Mouse (Mus musculus): ENCODE measurements around the gene Gpr107. TPM values are rescaled to one million over a fixed set of nuclear protein-coding genes. Genes with fewer than 3 reads are reported as not detected.

Gpr107 gene
- polyA plus RNA-seq, 1 experiment, result 35.2 TPM

DNA sequence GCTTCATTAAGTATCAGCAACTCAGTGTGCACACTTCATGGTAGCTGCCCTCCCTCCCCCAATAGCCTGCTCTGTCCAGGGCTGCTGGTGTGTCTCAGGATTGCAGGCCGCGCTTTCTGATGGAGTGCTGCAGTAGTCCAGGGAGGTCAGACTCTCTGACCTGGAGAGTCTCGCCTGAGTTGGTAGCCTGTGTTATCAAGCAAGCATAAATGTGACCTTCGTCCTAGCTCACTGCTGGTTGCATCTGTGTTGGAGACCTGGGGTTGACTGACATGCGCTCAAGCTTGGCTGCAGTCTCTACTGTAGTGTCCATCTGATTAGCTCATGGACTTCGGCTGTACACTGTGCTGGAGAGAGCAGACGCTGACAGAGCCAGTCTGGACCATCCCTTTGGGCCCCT, 49.7 kb downstream of the Gpr107 start:
- no peak overlapping the region for H3K4me3 ChIP-seq
- H3K4me2 ChIP-seq (ENCODE audit: low read depth), result no peak overlapping the region
- peaks cover 7% of the 10 kb centered on the region for H3K36me3 ChIP-seq (ENCODE audit: control insufficient read depth, insufficient read depth)
- no peaks in the 10 kb centered on the region for H3K79me2 ChIP-seq (ENCODE audit: control insufficient read depth, insufficient read depth)
- no peak overlapping the region for H3ac ChIP-seq (ENCODE audit: control insufficient read depth, insufficient read length)
- TF ChIP-seq SRF (IDR thresholded peaks at IDR 0.05; ENCODE audit: control insufficient read depth, insufficient read length, low read depth) (no peak), POLR2AphosphoS2 (IDR thresholded peaks at IDR 0.05; ENCODE audit: insufficient read length, low read depth) (peak; percentile 17), TCF12 (IDR thresholded peaks at IDR 0.05; ENCODE audit: insufficient read depth, poor library complexity, severe bottlenecking) (no peak), MYOD1 (IDR thresholded peaks at IDR 0.05; ENCODE audit: control insufficient read depth in 1 of 3, insufficient read length in 2 of 3, low read depth in 2 of 3) (no peak), CEBPB (IDR thresholded peaks at IDR 0.05; ENCODE audit: insufficient read depth, poor library complexity, severe bottlenecking) (no peak), MAX (IDR thresholded peaks at IDR 0.05; ENCODE audit: low read depth) (no peak)
- no peaks in the 10 kb centered on the region for H3K27me3 ChIP-seq (ENCODE audit: control insufficient read depth, insufficient read depth, insufficient read length)

DNA sequence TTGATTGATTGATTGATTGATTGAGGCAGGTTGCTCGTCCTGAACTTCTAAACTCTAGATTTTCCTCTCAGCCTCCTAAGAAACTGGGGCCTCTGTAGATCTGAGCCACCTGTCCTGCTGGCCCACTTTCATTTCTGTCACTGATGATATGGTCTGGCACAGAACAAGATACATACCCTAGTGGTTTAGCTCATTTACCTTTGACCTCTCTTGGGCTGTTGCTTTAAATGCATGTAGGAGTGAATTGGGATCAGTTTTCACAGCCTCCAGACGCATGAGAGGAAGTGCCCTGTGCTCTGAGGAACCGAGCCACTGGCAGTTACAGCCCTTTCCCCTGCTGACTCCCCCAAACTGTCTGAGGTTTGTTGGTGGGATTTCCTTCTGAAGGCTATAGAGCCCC, 50.2 kb downstream of the Gpr107 start:
- Histone ChIP-seq H3K4me2 (ENCODE audit: low read depth) (no peak overlapping the region), H3ac (ENCODE audit: control insufficient read depth, insufficient read length) (no peak overlapping the region), H3K79me2 (ENCODE audit: control insufficient read depth, insufficient read depth) (no peaks in the 10 kb centered on the region), H3K4me3 (no peak overlapping the region), H3K36me3 (ENCODE audit: control insufficient read depth, insufficient read depth) (peaks cover 7% of the 10 kb centered on the region), H3K27me3 (ENCODE audit: control insufficient read depth, insufficient read depth, insufficient read length) (no peaks in the 10 kb centered on the region)
- no peak for TF ChIP-seq SRF (IDR thresholded peaks at IDR 0.05; ENCODE audit: control insufficient read depth, insufficient read length, low read depth)
- TF ChIP-seq TCF12 (IDR thresholded peaks at IDR 0.05; ENCODE audit: insufficient read depth, poor library complexity, severe bottlenecking), result no peak
- TF ChIP-seq POLR2A (IDR thresholded peaks at IDR 0.05; ENCODE audit: insufficient read length, low read depth), result no peak
- TF ChIP-seq E2F4 (IDR thresholded peaks at IDR 0.05; ENCODE audit: insufficient read depth), result no peak
- peak in 1 of 3 experiments; percentile 33 for TF ChIP-seq MYOD1 (IDR thresholded peaks at IDR 0.05; ENCODE audit: control insufficient read depth in 1 of 3, insufficient read length in 2 of 3, low read depth in 2 of 3)

GRCm38 (mm10) chr2:31202956-31203355, 50.8 kb downstream of the Gpr107 start:
- Histone ChIP-seq H3K4me2 (ENCODE audit: low read depth) (no peak overlapping the region), H3ac (ENCODE audit: control insufficient read depth, insufficient read length) (no peak overlapping the region), H3K36me3 (ENCODE audit: control insufficient read depth, insufficient read depth) (peaks cover 7% of the 10 kb centered on the region), H3K27me3 (ENCODE audit: control insufficient read depth, insufficient read depth, insufficient read length) (no peaks in the 10 kb centered on the region), H3K79me2 (ENCODE audit: control insufficient read depth, insufficient read depth) (no peaks in the 10 kb centered on the region), H3K4me3 (no peak overlapping the region)
- TF ChIP-seq MYOG (IDR thresholded peaks at IDR 0.05; ENCODE audit: control insufficient read depth in 1 of 3, insufficient read depth in 1 of 3, insufficient read length in 2 of 3, low read depth in 2 of 3) (no peak), SRF (IDR thresholded peaks at IDR 0.05; ENCODE audit: control insufficient read depth, insufficient read length, low read depth) (no peak), E2F4 (IDR thresholded peaks at IDR 0.05; ENCODE audit: insufficient read depth) (no peak), USF1 (IDR thresholded peaks at IDR 0.05; ENCODE audit: low read depth) (no peak), TCF12 (IDR thresholded peaks at IDR 0.05; ENCODE audit: insufficient read depth, poor library complexity, severe bottlenecking) (no peak), REST (IDR thresholded peaks at IDR 0.05; ENCODE audit: insufficient read depth, insufficient read length) (no peak), MYOD1 (IDR thresholded peaks at IDR 0.05; ENCODE audit: control insufficient read depth in 1 of 3, insufficient read length in 2 of 3, low read depth in 2 of 3) (no peak), POLR2AphosphoS2 (IDR thresholded peaks at IDR 0.05; ENCODE audit: insufficient read length, low read depth) (no peak), MAX (IDR thresholded peaks at IDR 0.05; ENCODE audit: low read depth) (no peak), POLR2A (IDR thresholded peaks at IDR 0.05; ENCODE audit: insufficient read length, low read depth) (no peak), CEBPB (IDR thresholded peaks at IDR 0.05; ENCODE audit: insufficient read depth, poor library complexity, severe bottlenecking) (no peak), TCF3 (IDR thresholded peaks at IDR 0.05; ENCODE audit: insufficient read length, low read depth) (no peak)

DNA sequence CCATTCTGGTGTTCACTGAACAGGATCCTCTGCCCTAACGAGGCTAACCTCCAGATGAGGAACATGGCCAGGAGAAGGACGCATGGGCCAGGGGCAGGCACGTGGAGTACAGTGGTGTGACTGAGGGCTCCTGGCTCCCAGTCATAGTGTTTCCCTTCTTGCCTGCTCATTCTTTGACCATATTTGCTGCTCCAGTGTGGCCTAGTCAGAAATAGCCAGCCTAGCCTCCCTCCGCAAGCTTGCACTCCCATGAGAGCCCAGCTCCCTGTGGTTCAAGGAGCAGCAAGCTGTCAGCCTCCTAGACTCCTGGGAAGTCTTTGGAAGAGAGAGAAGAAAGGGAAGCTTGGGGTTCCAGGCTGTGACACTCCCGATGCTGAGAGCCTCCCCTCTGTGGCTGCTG, 52.6 kb downstream of the Gpr107 start:
- no peak overlapping the region for H3K4me3 ChIP-seq
- no peaks in the 10 kb centered on the region for H3K79me2 ChIP-seq (ENCODE audit: control insufficient read depth, insufficient read depth)
- no peaks in the 10 kb centered on the region for H3K27me3 ChIP-seq (ENCODE audit: control insufficient read depth, insufficient read depth, insufficient read length)
- no peak overlapping the region for H3K4me2 ChIP-seq (ENCODE audit: low read depth)
- H3K36me3 ChIP-seq (ENCODE audit: control insufficient read depth, insufficient read depth), result peaks cover 4% of the 10 kb centered on the region
- TF ChIP-seq TCF12 (IDR thresholded peaks at IDR 0.05; ENCODE audit: insufficient read depth, poor library complexity, severe bottlenecking) (no peak), E2F4 (IDR thresholded peaks at IDR 0.05; ENCODE audit: insufficient read depth) (no peak), USF1 (IDR thresholded peaks at IDR 0.05; ENCODE audit: low read depth) (no peak), POLR2A (IDR thresholded peaks at IDR 0.05; ENCODE audit: insufficient read length, low read depth) (no peak), POLR2AphosphoS2 (IDR thresholded peaks at IDR 0.05; ENCODE audit: insufficient read length, low read depth) (no peak), REST (IDR thresholded peaks at IDR 0.05; ENCODE audit: insufficient read depth, insufficient read length) (no peak), MYOD1 (IDR thresholded peaks at IDR 0.05; ENCODE audit: control insufficient read depth in 1 of 3, insufficient read length in 2 of 3, low read depth in 2 of 3) (no peak), CEBPB (IDR thresholded peaks at IDR 0.05; ENCODE audit: insufficient read depth, poor library complexity, severe bottlenecking) (no peak), TCF3 (IDR thresholded peaks at IDR 0.05; ENCODE audit: insufficient read length, low read depth) (no peak), MAX (IDR thresholded peaks at IDR 0.05; ENCODE audit: low read depth) (no peak), SRF (IDR thresholded peaks at IDR 0.05; ENCODE audit: control insufficient read depth, insufficient read length, low read depth) (no peak), MYOG (IDR thresholded peaks at IDR 0.05; ENCODE audit: control insufficient read depth in 1 of 3, insufficient read depth in 1 of 3, insufficient read length in 2 of 3, low read depth in 2 of 3) (no peak)
- no peak overlapping the region for H3ac ChIP-seq (ENCODE audit: control insufficient read depth, insufficient read length)

GRCm38 (mm10) chr2:31206211-31206610, 54.1 kb downstream of the Gpr107 start:
- Histone ChIP-seq H3K36me3 (ENCODE audit: control insufficient read depth, insufficient read depth) (peaks cover 3% of the 10 kb centered on the region), H3K4me2 (ENCODE audit: low read depth) (no peak overlapping the region), H3ac (ENCODE audit: control insufficient read depth, insufficient read length) (no peak overlapping the region), H3K27me3 (ENCODE audit: control insufficient read depth, insufficient read depth, insufficient read length) (no peaks in the 10 kb centered on the region), H3K4me3 (no peak overlapping the region), H3K79me2 (ENCODE audit: control insufficient read depth, insufficient read depth) (no peaks in the 10 kb centered on the region)
- TF ChIP-seq MYOG (IDR thresholded peaks at IDR 0.05; ENCODE audit: control insufficient read depth in 1 of 3, insufficient read depth in 1 of 3, insufficient read length in 2 of 3, low read depth in 2 of 3), result no peak
- TF ChIP-seq USF1 (IDR thresholded peaks at IDR 0.05; ENCODE audit: low read depth), result no peak
- no peak for TF ChIP-seq POLR2A (IDR thresholded peaks at IDR 0.05; ENCODE audit: insufficient read length, low read depth)
- TF ChIP-seq SRF (IDR thresholded peaks at IDR 0.05; ENCODE audit: control insufficient read depth, insufficient read length, low read depth), result no peak
- no peak for TF ChIP-seq MYOD1 (IDR thresholded peaks at IDR 0.05; ENCODE audit: control insufficient read depth in 1 of 3, insufficient read length in 2 of 3, low read depth in 2 of 3)
- no peak for TF ChIP-seq TCF12 (IDR thresholded peaks at IDR 0.05; ENCODE audit: insufficient read depth, poor library complexity, severe bottlenecking)
- no peak for TF ChIP-seq POLR2AphosphoS2 (IDR thresholded peaks at IDR 0.05; ENCODE audit: insufficient read length, low read depth)
- no peak for TF ChIP-seq TCF3 (IDR thresholded peaks at IDR 0.05; ENCODE audit: insufficient read length, low read depth)
- no peak for TF ChIP-seq E2F4 (IDR thresholded peaks at IDR 0.05; ENCODE audit: insufficient read depth)

Measured in myocyte (in vitro differentiated cells).